Mouse (Mus musculus): ENCODE data around the gene Fam169a. TPM values are rescaled to one million over a fixed set of nuclear protein-coding genes. Genes with fewer than 3 reads are reported as not detected.
"Not testable (repeated sequence)": the region's sequence is repeated elsewhere in the genome, so short reads cannot be mapped to it uniquely, and the experiment has no call there.

Fam169a gene
- polyA plus RNA-seq, 1 experiment = not detected

DNA sequence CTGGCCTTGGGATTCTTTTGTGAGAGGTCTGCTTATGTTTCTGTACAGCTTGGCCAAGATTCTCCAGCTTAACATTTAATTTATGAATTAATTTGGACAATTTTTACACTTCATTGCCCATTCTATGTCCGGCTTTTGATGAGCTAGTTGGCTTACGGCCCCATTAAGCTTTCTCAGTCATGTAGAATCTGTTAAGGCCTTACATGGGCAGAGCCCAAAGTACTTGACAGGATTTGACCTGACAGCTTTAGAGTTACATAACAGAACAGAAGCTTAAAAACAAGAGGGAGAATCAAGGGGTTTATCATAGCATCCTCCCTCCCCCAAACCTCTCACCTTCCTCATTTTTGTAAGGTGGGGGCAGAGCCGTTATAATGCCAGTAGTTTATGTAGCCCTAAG, 21.1 kb downstream of the Fam169a start:
- H3K4me1 ChIP-seq (ENCODE audit: control insufficient read depth, insufficient read depth, low read length) = no peaks in the 10 kb centered on the region
- no peak overlapping the region for H3K27ac ChIP-seq (ENCODE audit: insufficient read depth, low read depth, low read length)
- no peak overlapping the region for H3K4me3 ChIP-seq (ENCODE audit: insufficient read depth, low read depth, low read length)
- TF ChIP-seq CTCF (IDR thresholded peaks at IDR 0.05; ENCODE audit: insufficient read depth, low read depth, low read length) = no peak
- TF ChIP-seq POLR2A (IDR thresholded peaks at IDR 0.05; ENCODE audit: insufficient read depth, low read depth, low read length) = no peak
- 88% methylated on average over 3 of the region's 3 CpGs for WGBS

DNA sequence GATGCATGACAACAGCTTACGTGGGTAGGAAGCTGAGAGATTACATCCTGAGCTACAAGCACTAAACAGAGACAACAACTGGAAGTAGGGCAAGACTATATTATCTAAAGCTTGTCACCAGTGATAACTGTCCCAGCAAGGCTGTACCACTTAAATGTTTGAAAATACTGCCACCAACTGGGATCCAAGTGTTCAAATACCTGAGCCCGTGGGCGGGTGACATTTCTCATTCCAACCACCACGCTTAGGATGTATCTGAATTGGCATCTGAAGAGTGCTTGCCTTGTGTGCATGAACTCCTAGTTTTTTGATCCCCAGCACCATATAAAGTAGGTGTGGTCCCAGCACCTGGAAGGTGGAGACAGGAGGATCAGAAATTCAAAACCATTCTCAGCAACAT, 28.6 kb downstream of the Fam169a start:
- no peaks in the 10 kb centered on the region for H3K4me1 ChIP-seq (ENCODE audit: control insufficient read depth, insufficient read depth, low read length)
- no peak overlapping the region for H3K27ac ChIP-seq (ENCODE audit: insufficient read depth, low read depth, low read length)
- TF ChIP-seq CTCF (IDR thresholded peaks at IDR 0.05; ENCODE audit: insufficient read depth, low read depth, low read length) = no peak
- no peak for TF ChIP-seq POLR2A (IDR thresholded peaks at IDR 0.05; ENCODE audit: insufficient read depth, low read depth, low read length)
- no peak overlapping the region for H3K4me3 ChIP-seq (ENCODE audit: insufficient read depth, low read depth, low read length)
- 94% methylated on average over 4 of the region's 4 CpGs for WGBS

DNA sequence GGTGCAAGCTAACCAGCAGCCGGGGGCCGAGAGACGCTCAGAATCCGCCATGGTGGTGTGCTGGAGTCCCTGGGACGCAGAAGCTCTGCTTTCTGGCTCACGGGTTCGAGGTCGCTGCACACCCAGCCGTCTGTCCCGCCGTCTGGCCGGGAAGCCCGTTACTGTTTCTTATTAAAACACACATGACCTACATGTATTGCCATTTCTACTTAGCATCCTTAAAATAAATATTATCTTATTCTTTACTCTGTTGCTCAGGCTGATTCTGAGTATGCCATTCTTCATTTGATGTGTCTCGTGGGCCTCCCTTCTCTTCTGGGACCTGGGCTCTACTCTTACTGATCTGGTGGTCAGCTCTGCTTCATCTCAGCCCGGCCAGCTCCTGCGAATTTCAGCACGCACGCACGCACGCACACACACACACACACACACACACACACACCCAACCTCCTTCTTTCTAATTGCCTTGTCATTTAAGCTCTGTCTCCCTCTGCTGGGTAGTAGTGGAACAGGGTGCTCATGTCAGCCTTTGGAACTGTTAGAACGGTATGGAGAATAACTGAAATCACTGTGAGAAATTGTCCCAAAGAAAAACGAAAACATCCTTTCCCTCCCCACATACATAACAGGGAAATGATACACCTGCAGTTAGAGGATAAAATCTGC, 32.2 kb downstream of the Fam169a start, which contains the start of gene Gm6169:
TSS of gene Gm6169 (minus strand) at position 51 of the 666 bp plus-strand sequence.
- H3K27ac ChIP-seq (ENCODE audit: insufficient read depth, low read depth, low read length) = no peak within 1 kb of the TSS
- TF ChIP-seq CTCF (IDR thresholded peaks at IDR 0.05; ENCODE audit: insufficient read depth, low read depth, low read length) (no peak), POLR2A (IDR thresholded peaks at IDR 0.05; ENCODE audit: insufficient read depth, low read depth, low read length) (no peak)
- H3K4me3 ChIP-seq (ENCODE audit: insufficient read depth, low read depth, low read length) = no peak within 1 kb of the TSS
- WGBS = 61% methylated on average over 22 of the region's 22 CpGs
- H3K4me1 ChIP-seq (ENCODE audit: control insufficient read depth, insufficient read depth, low read length) = no peaks in the 10 kb centered on the region

GRCm38 (mm10) chr13:97104996-97105395, 37.9 kb downstream of the Fam169a start:
- H3K4me1 ChIP-seq (ENCODE audit: control insufficient read depth, insufficient read depth, low read length) = no peaks in the 10 kb centered on the region
- no peak overlapping the region for H3K27ac ChIP-seq (ENCODE audit: insufficient read depth, low read depth, low read length)
- TF ChIP-seq POLR2A (IDR thresholded peaks at IDR 0.05; ENCODE audit: insufficient read depth, low read depth, low read length) = no peak
- TF ChIP-seq CTCF (IDR thresholded peaks at IDR 0.05; ENCODE audit: insufficient read depth, low read depth, low read length) = no peak
- 79% methylated on average over 7 of the region's 7 CpGs for WGBS
- no peak overlapping the region for H3K4me3 ChIP-seq (ENCODE audit: insufficient read depth, low read depth, low read length)

GRCm38 (mm10) chr13:97107721-97108120, 40.6 kb downstream of the Fam169a start:
- 90% methylated on average over 4 of the region's 4 CpGs for WGBS
- H3K4me3 ChIP-seq (ENCODE audit: insufficient read depth, low read depth, low read length); H3K4me1 ChIP-seq (ENCODE audit: control insufficient read depth, insufficient read depth, low read length): not testable (repeated sequence)

GRCm38 (mm10) chr13:97109046-97109445, 42.0 kb downstream of the Fam169a start:
- H3K4me3 ChIP-seq (ENCODE audit: insufficient read depth, low read depth, low read length) = no peak overlapping the region
- WGBS = 51% methylated on average over 4 of the region's 4 CpGs
- no peak for TF ChIP-seq POLR2A (IDR thresholded peaks at IDR 0.05; ENCODE audit: insufficient read depth, low read depth, low read length)
- TF ChIP-seq CTCF (IDR thresholded peaks at IDR 0.05; ENCODE audit: insufficient read depth, low read depth, low read length) = no peak
- no peaks in the 10 kb centered on the region for H3K4me1 ChIP-seq (ENCODE audit: control insufficient read depth, insufficient read depth, low read length)
- H3K27ac ChIP-seq (ENCODE audit: insufficient read depth, low read depth, low read length) = no peak overlapping the region

More at GRCm38 (mm10) chr13:97107721-97108120, 40.6 kb downstream of the Fam169a start:
- H3K27ac ChIP-seq (ENCODE audit: insufficient read depth, low read depth, low read length) = not testable (repeated sequence)

- Histone ChIP-seq H3K27ac (ENCODE audit: insufficient read depth, low read depth, low read length) (no peak overlapping the region), H3K4me1 (ENCODE audit: control insufficient read depth, insufficient read depth, low read length) (no peaks in the 10 kb centered on the region), H3K4me3 (ENCODE audit: insufficient read depth, low read depth, low read length) (no peak overlapping the region)
- TF ChIP-seq CTCF (IDR thresholded peaks at IDR 0.05; ENCODE audit: insufficient read depth, low read depth, low read length) = no peak
- TF ChIP-seq POLR2A (IDR thresholded peaks at IDR 0.05; ENCODE audit: insufficient read depth, low read depth, low read length) = no peak
- 84% methylated on average over 3 of the region's 3 CpGs for WGBS
These were observed 54.3 kb downstream of the Fam169a start for GRCm38 (mm10) chr13:97121341-97121740.

DNA sequence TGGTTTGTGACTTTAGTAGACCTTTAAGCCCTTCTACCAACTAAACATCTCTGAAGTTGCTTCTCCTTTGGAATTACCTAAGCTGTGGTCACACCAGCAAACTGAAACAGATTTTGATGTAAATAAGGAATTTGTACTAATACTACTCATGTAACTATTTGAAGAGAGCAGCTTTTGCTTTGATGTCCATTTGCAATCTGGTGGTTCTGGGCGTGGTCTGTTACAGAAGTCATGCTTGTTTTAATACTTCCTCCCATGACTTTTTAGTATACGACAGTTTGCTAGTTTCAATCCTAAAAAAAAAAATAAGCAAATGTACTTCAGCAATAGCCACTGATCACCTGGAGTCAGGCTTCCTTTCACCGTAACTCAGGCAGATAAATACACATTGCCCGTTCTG, 62.6 kb downstream of the Fam169a start:
- H3K27ac ChIP-seq (ENCODE audit: insufficient read depth, low read depth, low read length); H3K4me3 ChIP-seq (ENCODE audit: insufficient read depth, low read depth, low read length); H3K4me1 ChIP-seq (ENCODE audit: control insufficient read depth, insufficient read depth, low read length): not testable (repeated sequence)
- WGBS = 94% methylated on average over 4 of the region's 4 CpGs

- H3K4me1 ChIP-seq (ENCODE audit: control insufficient read depth, insufficient read depth, low read length); H3K4me3 ChIP-seq (ENCODE audit: insufficient read depth, low read depth, low read length); H3K27ac ChIP-seq (ENCODE audit: insufficient read depth, low read depth, low read length): not testable (repeated sequence)
- WGBS = no CpG with 5 or more reads among the region's 2 CpGs
These were observed 63.3 kb downstream of the Fam169a start for GRCm38 (mm10) chr13:97130413-97130812.
